Mouse (Mus musculus) liver, postnatal 0 days (tissue): ENCODE data around the gene E130218I03Rik.

ENCODE experiments used
- CTCF ChIP-seq: sonication (generic); IDR thresholded peaks from 2 replicates; pipeline ENCODE4 v1.5.1; 2016; ENCODE audit warnings: antibody characterized with exemption, low read depth
- EP300 ChIP-seq: IDR thresholded peaks from 2 replicates; pipeline ENCODE4 v1.6.1; 2016; ENCODE audit warnings: antibody characterized with exemption, low read depth, mild to moderate bottlenecking

GRCm38 (mm10) chr4:134284942-134285341 lies 41.5 kb downstream of the E130218I03Rik start:
- TF ChIP-seq CTCF, result no peak
- no peak for TF ChIP-seq EP300
